Mouse (Mus musculus): Measurements from ENCODE around the gene Rangrf. TPM values are rescaled to one million over a fixed set of nuclear protein-coding genes. Genes with fewer than 3 reads are reported as not detected.
"Not testable (repeated sequence)": the region's sequence is repeated elsewhere in the genome, so short reads cannot be mapped to it uniquely, and the experiment has no call there.

Rangrf gene
- polyA plus RNA-seq, 1 experiment from 2014 or later, result 13.6 TPM

GRCm38 (mm10) chr11:68968752-68969151 lies 6.2 kb downstream of the Rangrf start:
- WGBS, result 89% methylated on average over 11 of the region's 11 CpGs
- Histone ChIP-seq H3K27ac (ENCODE audit: low read depth, low read length) (no peak overlapping the region), H3K4me3 (ENCODE audit: low read depth, low read length) (no peak overlapping the region), H3K4me1 (replicated peaks; ENCODE audit: control insufficient read depth, insufficient read depth, low read length) (no peaks in the 10 kb centered on the region), H3K27me3 (replicated peaks; ENCODE audit: control insufficient read depth, insufficient read depth, low read length) (no peaks in the 10 kb centered on the region), H3K9ac (ENCODE audit: low read depth, low read length) (0 out of 2 replicates have a peak overlapping the region, but pooled peaks have one; percentile 34), H3K9me3 (ENCODE audit: control insufficient read depth) (no peaks in the 10 kb centered on the region), H3K36me3 (ENCODE audit: control insufficient read depth, insufficient read depth) (no peaks in the 10 kb centered on the region), H3K4me2 (replicated peaks; ENCODE audit: low read depth) (peak overlapping the region; percentile 95)
- no peak for ATAC-seq
- TF ChIP-seq CTCF (IDR thresholded peaks at IDR 0.05; ENCODE audit: low read depth), result no peak

GRCm38 (mm10) chr11:68967337-68968282 lies 7.4 kb downstream of the Rangrf start, which contains the start of gene Slc25a35:
Gene Slc25a35 (plus strand): TSS chr11:68968131.
- TF ChIP-seq CTCF (IDR thresholded peaks at IDR 0.05; ENCODE audit: low read depth), result peak; percentile 41; the same call in 1 of the 2 replicates
- Histone ChIP-seq H3K4me1 (replicated peaks; ENCODE audit: control insufficient read depth, insufficient read depth, low read length) (no peaks in the 10 kb centered on the region), H3K9me3 (ENCODE audit: control insufficient read depth) (no peaks in the 10 kb centered on the region), H3K9ac (ENCODE audit: low read depth, low read length) (peak within 1 kb of the TSS; percentile 34; the same call in 1 of the 2 replicates), H3K4me3 (ENCODE audit: low read depth, low read length) (peak within 1 kb of the TSS; percentile 52), H3K27ac (ENCODE audit: low read depth, low read length) (no peak within 1 kb of the TSS), H3K36me3 (ENCODE audit: control insufficient read depth, insufficient read depth) (no peaks in the 10 kb centered on the region), H3K27me3 (replicated peaks; ENCODE audit: control insufficient read depth, insufficient read depth, low read length) (no peaks in the 10 kb centered on the region), H3K4me2 (replicated peaks; ENCODE audit: low read depth) (peak within 1 kb of the TSS; percentile 95)
- under 1% methylated on average over 50 of the region's 50 CpGs for WGBS
- ATAC-seq, result peak; percentile 91

- no peaks in the 10 kb centered on the region for H3K4me1 ChIP-seq (replicated peaks; ENCODE audit: control insufficient read depth, insufficient read depth, low read length)
- no peak overlapping the region for H3K9ac ChIP-seq (ENCODE audit: low read depth, low read length)
- 44% methylated on average over 1 of the region's 1 CpGs for WGBS
- H3K4me2 ChIP-seq (replicated peaks; ENCODE audit: low read depth), result no peak overlapping the region
- no peak for TF ChIP-seq CTCF (IDR thresholded peaks at IDR 0.05; ENCODE audit: low read depth)
- no peak overlapping the region for H3K27ac ChIP-seq (ENCODE audit: low read depth, low read length)
- no peaks in the 10 kb centered on the region for H3K27me3 ChIP-seq (replicated peaks; ENCODE audit: control insufficient read depth, insufficient read depth, low read length)
- H3K4me3 ChIP-seq (ENCODE audit: low read depth, low read length), result no peak overlapping the region
- ATAC-seq, result no peak
- H3K9me3 ChIP-seq (ENCODE audit: control insufficient read depth), result no peaks in the 10 kb centered on the region
- no peaks in the 10 kb centered on the region for H3K36me3 ChIP-seq (ENCODE audit: control insufficient read depth, insufficient read depth)
These were observed 8.4 kb downstream of the Rangrf start for GRCm38 (mm10) chr11:68966554-68966953.

- no peak for ATAC-seq
- Histone ChIP-seq H3K9me3 (ENCODE audit: control insufficient read depth) (no peaks in the 10 kb centered on the region), H3K4me1 (replicated peaks; ENCODE audit: control insufficient read depth, insufficient read depth, low read length) (no peaks in the 10 kb centered on the region), H3K27me3 (replicated peaks; ENCODE audit: control insufficient read depth, insufficient read depth, low read length) (no peaks in the 10 kb centered on the region), H3K4me3 (ENCODE audit: low read depth, low read length) (no peak overlapping the region), H3K4me2 (replicated peaks; ENCODE audit: low read depth) (no peak overlapping the region), H3K9ac (ENCODE audit: low read depth, low read length) (no peak overlapping the region), H3K36me3 (ENCODE audit: control insufficient read depth, insufficient read depth) (no peaks in the 10 kb centered on the region), H3K27ac (ENCODE audit: low read depth, low read length) (no peak overlapping the region)
- WGBS, result 30% methylated on average over 3 of the region's 3 CpGs
- TF ChIP-seq CTCF (IDR thresholded peaks at IDR 0.05; ENCODE audit: low read depth), result peak; percentile 70
These were observed 9.1 kb downstream of the Rangrf start for GRCm38 (mm10) chr11:68965845-68966244.

GRCm38 (mm10) chr11:68965050-68965449 lies 9.9 kb downstream of the Rangrf start:
- no peak for ATAC-seq
- no peak for TF ChIP-seq CTCF (IDR thresholded peaks at IDR 0.05; ENCODE audit: low read depth)

GRCm38 (mm10) chr11:68963405-68963804 lies 11.6 kb downstream of the Rangrf start:
- H3K4me2 ChIP-seq (replicated peaks; ENCODE audit: low read depth), result no peak overlapping the region
- no peak for ATAC-seq
- no peak overlapping the region for H3K27ac ChIP-seq (ENCODE audit: low read depth, low read length)
- H3K9ac ChIP-seq (ENCODE audit: low read depth, low read length), result no peak overlapping the region
- no peaks in the 10 kb centered on the region for H3K27me3 ChIP-seq (replicated peaks; ENCODE audit: control insufficient read depth, insufficient read depth, low read length)
- no peak for TF ChIP-seq CTCF (IDR thresholded peaks at IDR 0.05; ENCODE audit: low read depth)
- no peaks in the 10 kb centered on the region for H3K9me3 ChIP-seq (ENCODE audit: control insufficient read depth)
- no peaks in the 10 kb centered on the region for H3K4me1 ChIP-seq (replicated peaks; ENCODE audit: control insufficient read depth, insufficient read depth, low read length)
- no peak overlapping the region for H3K4me3 ChIP-seq (ENCODE audit: low read depth, low read length)
- 75% methylated on average over 2 of the region's 2 CpGs for WGBS
- H3K36me3 ChIP-seq (ENCODE audit: control insufficient read depth, insufficient read depth), result no peaks in the 10 kb centered on the region

More at GRCm38 (mm10) chr11:68965050-68965449, 9.9 kb downstream of the Rangrf start:
- Histone ChIP-seq H3K27me3 (replicated peaks; ENCODE audit: control insufficient read depth, insufficient read depth, low read length) (no peaks in the 10 kb centered on the region), H3K4me3 (ENCODE audit: low read depth, low read length) (no peak overlapping the region), H3K27ac (ENCODE audit: low read depth, low read length) (no peak overlapping the region), H3K9ac (ENCODE audit: low read depth, low read length) (no peak overlapping the region), H3K4me1 (replicated peaks; ENCODE audit: control insufficient read depth, insufficient read depth, low read length) (no peaks in the 10 kb centered on the region), H3K4me2 (replicated peaks; ENCODE audit: low read depth) (no peak overlapping the region), H3K36me3 (ENCODE audit: control insufficient read depth, insufficient read depth) (no peaks in the 10 kb centered on the region), H3K9me3 (ENCODE audit: control insufficient read depth) (no peaks in the 10 kb centered on the region)

- WGBS, result 19% methylated on average over 11 of the region's 11 CpGs
- not testable (repeated sequence) for H3K9ac ChIP-seq (ENCODE audit: low read depth, low read length); H3K27ac ChIP-seq (ENCODE audit: low read depth, low read length); H3K4me2 ChIP-seq (replicated peaks; ENCODE audit: low read depth); H3K4me1 ChIP-seq (replicated peaks; ENCODE audit: control insufficient read depth, insufficient read depth, low read length); H3K9me3 ChIP-seq (ENCODE audit: control insufficient read depth); H3K4me3 ChIP-seq (ENCODE audit: low read depth, low read length); H3K36me3 ChIP-seq (ENCODE audit: control insufficient read depth, insufficient read depth); H3K27me3 ChIP-seq (replicated peaks; ENCODE audit: control insufficient read depth, insufficient read depth, low read length); ATAC-seq
These were observed 12.8 kb downstream of the Rangrf start for GRCm38 (mm10) chr11:68962159-68962558.
